Mouse (Mus musculus): ENCODE measurements at regions not wholly inside any gene's neighbourhood (a gene's known extent, or its start where the extent isn't known, plus 50 kb on each side); places are given as distances from the start of the nearest gene placed in this dataset. TPM values are rescaled to one million over a fixed set of nuclear protein-coding genes. Genes with fewer than 3 reads are reported as not detected.

DNA sequence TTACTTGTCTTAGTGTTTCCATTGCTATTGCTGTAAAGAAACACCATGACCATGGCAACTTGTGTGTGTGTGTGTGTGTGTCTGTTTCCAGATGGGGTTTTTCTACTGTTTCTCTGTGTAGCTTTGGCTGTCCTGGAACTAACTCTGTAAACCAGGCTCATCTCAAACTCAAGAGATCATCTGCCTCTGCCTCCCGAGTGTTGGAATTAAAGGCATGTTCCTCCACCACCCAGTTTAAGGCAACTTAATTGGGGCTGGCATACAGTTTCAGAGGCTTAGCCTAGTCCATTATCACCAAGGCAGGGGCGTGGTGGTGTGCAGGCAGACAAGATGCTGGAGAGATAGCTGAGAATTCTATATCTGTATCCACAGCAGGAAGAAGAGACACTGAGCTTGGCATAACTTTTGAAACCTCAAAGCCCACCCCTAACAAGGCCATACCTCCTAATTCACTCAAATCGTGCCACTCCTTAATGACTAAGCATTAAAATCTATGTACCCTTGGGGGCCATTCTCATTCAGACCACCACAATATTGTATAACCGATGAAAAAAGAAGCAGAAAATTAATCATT is 65.5 kb upstream of the Med14 start:
- Histone ChIP-seq H3K4me2 (peak overlapping the region; percentile 15; the same call in 1 of the 2 replicates), H3K4me1 (replicated peaks) (peaks cover 25% of the 10 kb centered on the region), H3K27me3 (no peaks in the 10 kb centered on the region), H3K36me3 (replicated peaks) (no peaks in the 10 kb centered on the region), H3K9me3 (replicated peaks) (no peaks in the 10 kb centered on the region), H3K4me3 (replicated peaks) (no peak overlapping the region), H3K9ac (no peak overlapping the region), H3K27ac (replicated peaks) (no peak overlapping the region)
- no peak for ATAC-seq (ENCODE audit: insufficient read depth)
- 37% methylated on average over 4 of the region's 4 CpGs for WGBS (ENCODE audit: insufficient replicate concordance)

DNA sequence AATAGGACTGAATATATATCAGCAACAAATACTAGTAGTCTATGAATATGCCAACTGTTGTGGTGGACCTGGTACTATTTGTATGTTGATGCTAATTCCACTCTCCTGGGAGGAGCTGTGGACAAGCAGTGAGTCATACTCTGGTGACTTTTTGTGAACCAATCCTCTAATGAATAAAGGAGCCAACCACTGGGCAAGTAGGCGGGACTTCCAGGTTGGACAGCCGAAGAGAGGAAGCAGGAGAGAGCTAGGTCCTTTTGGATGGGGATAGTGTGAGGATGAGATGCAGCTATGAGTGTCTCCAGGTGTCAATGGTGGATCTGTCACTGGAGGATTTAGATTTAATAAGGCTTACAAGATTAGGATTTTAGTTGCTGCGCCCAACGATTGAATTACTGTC is 64.8 kb upstream of the Med14 start:
- H3K4me1 ChIP-seq (replicated peaks) = peaks cover 25% of the 10 kb centered on the region

DNA sequence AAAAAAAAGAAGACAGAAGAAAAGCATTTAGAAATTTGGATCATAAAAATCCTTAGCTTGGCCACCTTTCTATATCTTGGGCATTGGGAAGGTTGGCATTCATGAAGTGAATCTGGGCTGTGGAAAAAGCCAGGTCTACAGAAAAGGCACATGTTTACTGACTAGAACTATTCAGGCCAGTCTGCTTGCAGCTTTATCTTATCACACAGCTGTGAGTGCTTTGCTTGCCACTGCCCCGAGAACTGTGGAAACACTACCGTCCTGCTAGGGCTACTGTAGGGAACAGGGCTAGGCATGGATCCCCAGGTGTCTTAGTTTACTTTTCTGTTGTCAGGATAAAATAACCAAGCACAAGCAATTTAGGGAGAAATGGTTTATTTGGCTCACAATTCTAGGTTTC is 63.4 kb upstream of the Med14 start:
- Histone ChIP-seq H3K36me3 (replicated peaks) (no peaks in the 10 kb centered on the region), H3K4me3 (replicated peaks) (no peak overlapping the region), H3K4me2 (no peak overlapping the region)

More for the DNA sequence above, 64.8 kb upstream of the Med14 start:
- no peaks in the 10 kb centered on the region for H3K27me3 ChIP-seq
- H3K9ac ChIP-seq = no peak overlapping the region
- H3K27ac ChIP-seq (replicated peaks) = no peak overlapping the region
- WGBS (ENCODE audit: insufficient replicate concordance) = 60% methylated on average over 4 of the region's 4 CpGs
- no peaks in the 10 kb centered on the region for H3K36me3 ChIP-seq (replicated peaks)
- no peak overlapping the region for H3K4me3 ChIP-seq (replicated peaks)
- no peaks in the 10 kb centered on the region for H3K9me3 ChIP-seq (replicated peaks)
- ATAC-seq (ENCODE audit: insufficient read depth) = no peak
- H3K4me2 ChIP-seq = no peak overlapping the region

DNA sequence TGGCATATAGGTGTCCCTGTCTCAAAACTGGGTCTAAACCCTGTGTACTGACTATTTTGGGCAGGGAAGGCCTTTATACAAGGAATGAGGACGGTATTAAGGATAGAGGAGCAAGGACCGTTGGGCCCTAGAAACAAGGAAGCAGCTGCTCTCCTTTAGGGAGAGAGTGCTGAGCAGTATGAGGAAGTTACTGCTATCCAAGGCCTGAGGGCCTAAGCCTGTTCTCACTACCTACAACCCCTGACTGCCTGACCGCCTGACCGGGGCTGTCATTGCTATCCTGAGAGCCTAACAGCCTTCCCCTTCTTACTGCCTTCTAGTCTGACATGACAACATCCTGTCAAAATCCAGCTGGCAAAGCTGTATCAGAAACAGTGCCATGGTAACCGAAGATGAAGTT is 62.6 kb upstream of the Med14 start:
- Histone ChIP-seq H3K9me3 (replicated peaks) (no peaks in the 10 kb centered on the region), H3K9ac (no peak overlapping the region), H3K27me3 (no peaks in the 10 kb centered on the region), H3K27ac (replicated peaks) (no peak overlapping the region), H3K4me2 (no peak overlapping the region), H3K4me3 (replicated peaks) (no peak overlapping the region), H3K36me3 (replicated peaks) (no peaks in the 10 kb centered on the region), H3K4me1 (replicated peaks) (peaks cover 25% of the 10 kb centered on the region)
- no peak for ATAC-seq (ENCODE audit: insufficient read depth)
- 52% methylated on average over 5 of the region's 5 CpGs for WGBS (ENCODE audit: insufficient replicate concordance)

More for the DNA sequence above, 63.4 kb upstream of the Med14 start:
- Histone ChIP-seq H3K9ac (no peak overlapping the region), H3K27ac (replicated peaks) (no peak overlapping the region), H3K27me3 (no peaks in the 10 kb centered on the region), H3K4me1 (replicated peaks) (peaks cover 25% of the 10 kb centered on the region), H3K9me3 (replicated peaks) (no peaks in the 10 kb centered on the region)
- 23% methylated on average over 2 of the region's 2 CpGs for WGBS (ENCODE audit: insufficient replicate concordance)
- peak; percentile 73; the same call in 1 of the 2 replicates for ATAC-seq (ENCODE audit: insufficient read depth)

DNA sequence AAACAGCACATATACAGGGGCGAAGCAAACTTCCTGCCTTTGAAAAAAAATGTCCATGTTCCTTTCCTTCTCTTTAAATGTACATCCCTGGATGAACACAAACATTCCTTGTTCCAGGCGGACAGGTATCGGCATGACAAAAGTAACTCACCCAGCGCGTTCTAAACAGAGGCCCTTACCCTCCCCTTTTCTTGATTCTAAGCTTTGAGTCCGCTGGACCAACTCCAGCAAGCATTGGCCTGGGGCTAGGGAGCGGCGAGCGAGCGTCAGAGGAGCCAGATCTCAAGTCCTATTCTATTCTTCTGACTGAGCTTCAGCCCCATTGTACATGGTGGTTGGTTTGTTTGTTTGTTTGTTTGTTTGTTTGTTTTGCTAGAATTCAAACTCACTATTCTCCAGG is 60.9 kb upstream of the Med14 start:
- Histone ChIP-seq H3K4me3 (replicated peaks) (no peak overlapping the region), H3K27ac (replicated peaks) (no peak overlapping the region), H3K4me2 (no peak overlapping the region), H3K27me3 (no peaks in the 10 kb centered on the region), H3K4me1 (replicated peaks) (peaks cover 23% of the 10 kb centered on the region), H3K9me3 (replicated peaks) (no peaks in the 10 kb centered on the region), H3K9ac (no peak overlapping the region), H3K36me3 (replicated peaks) (no peaks in the 10 kb centered on the region)
- ATAC-seq (ENCODE audit: insufficient read depth) = no peak
- WGBS (ENCODE audit: insufficient replicate concordance) = 75% methylated on average over 10 of the region's 10 CpGs

DNA sequence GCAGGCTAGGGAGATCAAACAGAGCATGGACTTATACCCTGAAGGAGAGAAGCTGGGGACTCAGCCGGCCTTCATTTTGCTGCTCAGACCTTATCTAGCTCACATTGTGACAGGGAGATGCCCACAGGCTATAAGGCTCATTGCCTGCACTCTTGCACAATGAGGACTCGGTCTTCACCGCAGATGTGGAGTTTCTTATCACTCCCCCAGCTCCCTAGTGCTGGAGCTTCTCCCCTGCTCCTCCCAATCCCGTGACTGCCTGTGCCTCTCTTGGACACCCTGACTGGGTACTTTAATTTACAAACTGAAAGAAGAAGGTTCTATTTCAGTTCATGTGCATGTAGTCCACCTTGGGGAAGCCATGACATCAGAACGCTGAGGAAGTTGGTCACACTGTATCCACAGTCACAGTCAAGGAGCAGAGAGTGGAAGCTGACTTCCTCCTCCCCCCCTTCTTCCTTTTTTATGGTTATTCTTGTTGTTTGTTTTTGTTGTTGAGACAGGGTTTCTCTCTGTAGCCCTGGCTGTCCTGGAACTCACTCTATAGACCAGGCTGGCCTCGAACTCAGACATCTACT is 51.3 kb upstream of the Med14 start:
- 0 out of 2 replicates have a peak, but pooled peaks have one; percentile 34 for ATAC-seq (ENCODE audit: insufficient read depth)
- Histone ChIP-seq H3K36me3 (replicated peaks) (no peaks in the 10 kb centered on the region), H3K4me1 (replicated peaks) (peaks cover 4% of the 10 kb centered on the region; the same call in 1 of the 2 replicates), H3K9ac (no peak overlapping the region), H3K4me2 (peak overlapping the region; percentile 25), H3K27ac (replicated peaks) (no peak overlapping the region), H3K9me3 (replicated peaks) (no peaks in the 10 kb centered on the region), H3K4me3 (replicated peaks) (no peak overlapping the region), H3K27me3 (no peaks in the 10 kb centered on the region)
- WGBS (ENCODE audit: insufficient replicate concordance) = 29% methylated on average over 6 of the region's 6 CpGs

Small RNAs in the stretch of these regions (microRNA-seq; reads per million reads assigned to microRNA genes)
- not detected for gene Gm25063
